Mouse (Mus musculus): ENCODE data around the gene Ago3. TPM values are rescaled to one million over a fixed set of nuclear protein-coding genes. Genes with fewer than 3 reads are reported as not detected.
A peak's percentile ranks its signal among the peaks of the same experiment; 100 is the strongest.

Ago3 gene
- polyA plus RNA-seq, 1 experiment from 2014 or later: 13.4 TPM

- peak overlapping the region; percentile 78 for H3K4me3 ChIP-seq (ENCODE audit: low read length)
- H3K27me3 ChIP-seq (ENCODE audit: control insufficient read depth, insufficient read depth, low read length): peaks cover 10% of the 10 kb centered on the region
- peaks cover 12% of the 10 kb centered on the region for H3K36me3 ChIP-seq (ENCODE audit: control insufficient read depth, insufficient read depth)
- WGBS: 51% methylated on average over 28 of the region's 28 CpGs
- peaks cover 16% of the 10 kb centered on the region for H3K4me1 ChIP-seq (ENCODE audit: control insufficient read depth, insufficient read depth, low read length)
- H3K27ac ChIP-seq (ENCODE audit: low read length): no peak overlapping the region
- H3K9me3 ChIP-seq (replicated peaks; ENCODE audit: control insufficient read depth, low read length): no peaks in the 10 kb centered on the region
- ATAC-seq (replicated peaks; ENCODE audit: extremely low read depth, insufficient read depth, low FRiP score): no peak; the same call in 1 of the 2 replicates
- peak overlapping the region; percentile 65 for H3K4me2 ChIP-seq (ENCODE audit: low read depth, low read length)
- H3K9ac ChIP-seq (ENCODE audit: low read length): peak overlapping the region; percentile 49; the same call in 1 of the 2 replicates
Measured at GRCm38 (mm10) chr4:126321854-126322511, 107.4 kb downstream of the Ago3 start.

GRCm38 (mm10) chr4:126321111-126321853 is 108.1 kb downstream of the Ago3 start, which contains the start of gene Adprhl2:
TSS of gene Adprhl2 (minus strand) at chr4:126321703.
- H3K36me3 ChIP-seq (ENCODE audit: control insufficient read depth, insufficient read depth): peaks cover 18% of the 10 kb centered on the region
- H3K9ac ChIP-seq (ENCODE audit: low read length): peak within 1 kb of the TSS; percentile 86
- no peaks in the 10 kb centered on the region for H3K9me3 ChIP-seq (replicated peaks; ENCODE audit: control insufficient read depth, low read length)
- ATAC-seq (replicated peaks; ENCODE audit: extremely low read depth, insufficient read depth, low FRiP score): peak; percentile 84
- H3K27me3 ChIP-seq (ENCODE audit: control insufficient read depth, insufficient read depth, low read length): peaks cover 10% of the 10 kb centered on the region
- under 1% methylated on average over 80 of the region's 80 CpGs for WGBS
- peak within 1 kb of the TSS; percentile 72 for H3K4me2 ChIP-seq (ENCODE audit: low read depth, low read length)
- H3K4me3 ChIP-seq (ENCODE audit: low read length): peak within 1 kb of the TSS; percentile 78
- peak within 1 kb of the TSS; percentile 69 for H3K27ac ChIP-seq (ENCODE audit: low read length)
- H3K4me1 ChIP-seq (ENCODE audit: control insufficient read depth, insufficient read depth, low read length): peaks cover 16% of the 10 kb centered on the region

GRCm38 (mm10) chr4:126319806-126320205 is 109.5 kb downstream of the Ago3 start:
- H3K27me3 ChIP-seq (ENCODE audit: control insufficient read depth, insufficient read depth, low read length): peaks cover 7% of the 10 kb centered on the region
- 83% methylated on average over 6 of the region's 6 CpGs for WGBS
- H3K4me2 ChIP-seq (ENCODE audit: low read depth, low read length): no peak overlapping the region
- no peak for ATAC-seq (replicated peaks; ENCODE audit: extremely low read depth, insufficient read depth, low FRiP score)
- peaks cover 11% of the 10 kb centered on the region for H3K4me1 ChIP-seq (ENCODE audit: control insufficient read depth, insufficient read depth, low read length)
- no peak overlapping the region for H3K9ac ChIP-seq (ENCODE audit: low read length)
- no peaks in the 10 kb centered on the region for H3K9me3 ChIP-seq (replicated peaks; ENCODE audit: control insufficient read depth, low read length)
- peaks cover 22% of the 10 kb centered on the region for H3K36me3 ChIP-seq (ENCODE audit: control insufficient read depth, insufficient read depth)
- H3K4me3 ChIP-seq (ENCODE audit: low read length): no peak overlapping the region
- no peak overlapping the region for H3K27ac ChIP-seq (ENCODE audit: low read length)

GRCm38 (mm10) chr4:126316443-126317040 is 112.8 kb downstream of the Ago3 start:
- 89% methylated on average over 13 of the region's 13 CpGs for WGBS
- ATAC-seq (replicated peaks; ENCODE audit: extremely low read depth, insufficient read depth, low FRiP score): no peak
- peaks cover 9% of the 10 kb centered on the region; the same call in 1 of the 2 replicates for H3K4me1 ChIP-seq (ENCODE audit: control insufficient read depth, insufficient read depth, low read length)
- H3K4me2 ChIP-seq (ENCODE audit: low read depth, low read length): no peak overlapping the region
- no peaks in the 10 kb centered on the region for H3K27me3 ChIP-seq (ENCODE audit: control insufficient read depth, insufficient read depth, low read length)
- H3K9ac ChIP-seq (ENCODE audit: low read length): no peak overlapping the region
- no peak overlapping the region for H3K27ac ChIP-seq (ENCODE audit: low read length)
- no peak overlapping the region for H3K4me3 ChIP-seq (ENCODE audit: low read length)
- H3K36me3 ChIP-seq (ENCODE audit: control insufficient read depth, insufficient read depth): peaks cover 22% of the 10 kb centered on the region
- no peaks in the 10 kb centered on the region for H3K9me3 ChIP-seq (replicated peaks; ENCODE audit: control insufficient read depth, low read length)

GRCm38 (mm10) chr4:126315931-126316330 is 113.4 kb downstream of the Ago3 start:
- H3K27ac ChIP-seq (ENCODE audit: low read length): no peak overlapping the region
- WGBS: 32% methylated on average over 5 of the region's 5 CpGs
- no peak for ATAC-seq (replicated peaks; ENCODE audit: extremely low read depth, insufficient read depth, low FRiP score)
- no peak overlapping the region for H3K4me3 ChIP-seq (ENCODE audit: low read length)
- peaks cover 9% of the 10 kb centered on the region; the same call in 1 of the 2 replicates for H3K4me1 ChIP-seq (ENCODE audit: control insufficient read depth, insufficient read depth, low read length)
- H3K4me2 ChIP-seq (ENCODE audit: low read depth, low read length): no peak overlapping the region
- H3K9ac ChIP-seq (ENCODE audit: low read length): no peak overlapping the region
- peaks cover 22% of the 10 kb centered on the region for H3K36me3 ChIP-seq (ENCODE audit: control insufficient read depth, insufficient read depth)
- H3K9me3 ChIP-seq (replicated peaks; ENCODE audit: control insufficient read depth, low read length): no peaks in the 10 kb centered on the region
- H3K27me3 ChIP-seq (ENCODE audit: control insufficient read depth, insufficient read depth, low read length): no peaks in the 10 kb centered on the region

GRCm38 (mm10) chr4:126314393-126314792 is 115.0 kb downstream of the Ago3 start:
- Histone ChIP-seq H3K4me2 (ENCODE audit: low read depth, low read length) (no peak overlapping the region), H3K9ac (ENCODE audit: low read length) (no peak overlapping the region), H3K27ac (ENCODE audit: low read length) (no peak overlapping the region), H3K4me3 (ENCODE audit: low read length) (no peak overlapping the region), H3K36me3 (ENCODE audit: control insufficient read depth, insufficient read depth) (peaks cover 22% of the 10 kb centered on the region), H3K27me3 (ENCODE audit: control insufficient read depth, insufficient read depth, low read length) (no peaks in the 10 kb centered on the region), H3K4me1 (ENCODE audit: control insufficient read depth, insufficient read depth, low read length) (peaks cover 7% of the 10 kb centered on the region; the same call in 1 of the 2 replicates), H3K9me3 (replicated peaks; ENCODE audit: control insufficient read depth, low read length) (no peaks in the 10 kb centered on the region)
- no peak for ATAC-seq (replicated peaks; ENCODE audit: extremely low read depth, insufficient read depth, low FRiP score)
- WGBS: 62% methylated on average over 10 of the region's 10 CpGs

- H3K4me1 ChIP-seq (ENCODE audit: control insufficient read depth, insufficient read depth, low read length): peaks cover 7% of the 10 kb centered on the region; the same call in 1 of the 2 replicates
- H3K27me3 ChIP-seq (ENCODE audit: control insufficient read depth, insufficient read depth, low read length): no peaks in the 10 kb centered on the region
- no peaks in the 10 kb centered on the region for H3K9me3 ChIP-seq (replicated peaks; ENCODE audit: control insufficient read depth, low read length)
- H3K9ac ChIP-seq (ENCODE audit: low read length): no peak overlapping the region; the same call in 1 of the 2 replicates
- H3K36me3 ChIP-seq (ENCODE audit: control insufficient read depth, insufficient read depth): peaks cover 21% of the 10 kb centered on the region
- no peak overlapping the region for H3K4me2 ChIP-seq (ENCODE audit: low read depth, low read length)
- ATAC-seq (replicated peaks; ENCODE audit: extremely low read depth, insufficient read depth, low FRiP score): no peak
- WGBS: 46% methylated on average over 5 of the region's 5 CpGs
- no peak overlapping the region for H3K27ac ChIP-seq (ENCODE audit: low read length)
- H3K4me3 ChIP-seq (ENCODE audit: low read length): no peak overlapping the region
Measured at GRCm38 (mm10) chr4:126313202-126313601, 116.2 kb downstream of the Ago3 start.

GRCm38 (mm10) chr4:126311566-126312200 is 117.7 kb downstream of the Ago3 start:
- no peak for ATAC-seq (replicated peaks; ENCODE audit: extremely low read depth, insufficient read depth, low FRiP score)
- peaks cover 7% of the 10 kb centered on the region; the same call in 1 of the 2 replicates for H3K36me3 ChIP-seq (ENCODE audit: control insufficient read depth, insufficient read depth)
- H3K4me3 ChIP-seq (ENCODE audit: low read length): no peak overlapping the region
- no peak overlapping the region for H3K4me2 ChIP-seq (ENCODE audit: low read depth, low read length)
- no peak overlapping the region for H3K27ac ChIP-seq (ENCODE audit: low read length)
- no peak overlapping the region for H3K9ac ChIP-seq (ENCODE audit: low read length)
- H3K27me3 ChIP-seq (ENCODE audit: control insufficient read depth, insufficient read depth, low read length): no peaks in the 10 kb centered on the region
- WGBS: 88% methylated on average over 16 of the region's 16 CpGs
- peaks cover 7% of the 10 kb centered on the region; the same call in 1 of the 2 replicates for H3K4me1 ChIP-seq (ENCODE audit: control insufficient read depth, insufficient read depth, low read length)
- H3K9me3 ChIP-seq (replicated peaks; ENCODE audit: control insufficient read depth, low read length): no peaks in the 10 kb centered on the region
